ENCODE assay signal across 15 mouse cellular contexts in genomic region chr11:117145451-117146117, GRCm38 (mm10). TPM values are rescaled to one million over a fixed set of nuclear protein-coding genes. Genes with fewer than 3 reads are reported as not detected.
DNase-seq lines count a peak whose midpoint lies in the region; ATAC-seq and TF ChIP-seq lines count a peak whose summit lies in the region.
"Had no signal": no experiment of that assay in that cellular context is flagged by ENCODE, and none has a peak within 500 bp of the region (broad histone marks: within the 10 kb centered on the region; RNA-seq: fewer than 3 reads in every experiment).

No protein-coding gene starts in this region.

- DNase-seq in CD4-positive, CD25-positive, alpha-beta regulatory T cell, adult 2 months (ENCODE audit: low read depth, low spot score) = peak; percentile 17
- DNase-seq in left cerebral cortex, adult 2 months (ENCODE audit: extremely low spot score in 1 of 2, low spot score in 2 of 2) = no peak
- no peak for DNase-seq in left cerebral cortex, postnatal 25 days (ENCODE audit: low spot score in 2 of 2)
- DNase-seq in thymus, postnatal 25 days = peak; percentile 33
- DNase-seq in thymus, postnatal 0 days (ENCODE audit: low spot score) = no peak
- DNase-seq in thymus, postnatal 4 days = peak; percentile 49
- no peak for DNase-seq in c-Kit-positive CD71-positive TER-119-positive erythroid progenitor cells, embryonic 14.5 days (ENCODE audit: low spot score)
- DNase-seq: adrenal gland, postnatal 14 days; cerebellum, adult 9-10 months; heart, postnatal 36 days had no signal

- H3K27ac ChIP-seq in left cerebral cortex, adult 2 months = no peak overlapping the region
- H3K27ac ChIP-seq: intestine, embryonic 15.5 days; liver, embryonic 15.5 days; midbrain, embryonic 10.5 days; neural tube, embryonic 12.5 days had no signal

- TF ChIP-seq CTCF in left cerebral cortex, adult 2 months (IDR thresholded peaks at IDR 0.05) = peak; percentile 51

- ATAC-seq in CD4-positive, CD25-positive, alpha-beta regulatory T cell, adult 4 months = no peak
- ATAC-seq: intestine, embryonic 15.5 days had no signal

- intact Hi-C loops in left cerebral cortex, adult 2 months (cut with DNase I) = no loop called here
- intact Hi-C loops in left cerebral cortex, postnatal 25 days (cut with DNase I) = no loop called here

- H3K4me3 ChIP-seq in left cerebral cortex, adult 2 months = no peak overlapping the region
- H3K4me3 ChIP-seq: intestine, embryonic 15.5 days; liver, embryonic 15.5 days; midbrain, embryonic 10.5 days; neural tube, embryonic 12.5 days had no signal

RNA-seq across cellular contexts. Expression of gene Sec14l1, which starts 30.6 kb away (rescaled TPM):
- 10 to 100 TPM; 11.9 to 18.9 TPM for polyA plus RNA-seq in CD4-positive, CD25-positive, alpha-beta regulatory T cell, adult 4 months (2017; shearing (Covaris generic))
- total RNA-seq in left cerebral cortex, adult 2 months (2021) = 100 to 1,000 TPM; 198 to 229 TPM
- total RNA-seq in left cerebral cortex, postnatal 25 days (2021) = 100 to 1,000 TPM; 174 to 208 TPM
- 35.9 and 37.7 TPM in 2 replicates for polyA plus RNA-seq in thymus, postnatal 0 days (2015; fragmentation: Nextera tagmentation; extraction: Ambion mirVana)

RNA-seq across cellular contexts. Expression of gene Sept9, which starts 53.9 kb away (rescaled TPM):
- 100 to 1,000 TPM; 277 to 424 TPM for polyA plus RNA-seq in CD4-positive, CD25-positive, alpha-beta regulatory T cell, adult 4 months (2017; shearing (Covaris generic))
- total RNA-seq in left cerebral cortex, adult 2 months (2021) = 10 to 100 TPM; 77.4 to 77.8 TPM
- 10 to 100 TPM; 61.0 to 84.7 TPM for total RNA-seq in left cerebral cortex, postnatal 25 days (2021)
- 220 and 222 TPM in 2 replicates for polyA plus RNA-seq in thymus, postnatal 0 days (2015; fragmentation: Nextera tagmentation; extraction: Ambion mirVana)

Comparison
In these comparisons a context has a peak if more than half of its experiments do, and no peak if none do; other contexts are left out.
1. DNase-seq: peak in CD4-positive, CD25-positive, alpha-beta regulatory T cell, adult 2 months (single experiment), thymus, postnatal 25 days (single experiment) and thymus, postnatal 4 days (single experiment); none in left cerebral cortex, adult 2 months (0 of 2), left cerebral cortex, postnatal 25 days (0 of 2), thymus, postnatal 0 days (single experiment) and c-Kit-positive CD71-positive TER-119-positive erythroid progenitor cells, embryonic 14.5 days (single experiment).